Mouse (Mus musculus): Measurements from ENCODE around the gene Prss32.

Gene Prss32

DNA sequence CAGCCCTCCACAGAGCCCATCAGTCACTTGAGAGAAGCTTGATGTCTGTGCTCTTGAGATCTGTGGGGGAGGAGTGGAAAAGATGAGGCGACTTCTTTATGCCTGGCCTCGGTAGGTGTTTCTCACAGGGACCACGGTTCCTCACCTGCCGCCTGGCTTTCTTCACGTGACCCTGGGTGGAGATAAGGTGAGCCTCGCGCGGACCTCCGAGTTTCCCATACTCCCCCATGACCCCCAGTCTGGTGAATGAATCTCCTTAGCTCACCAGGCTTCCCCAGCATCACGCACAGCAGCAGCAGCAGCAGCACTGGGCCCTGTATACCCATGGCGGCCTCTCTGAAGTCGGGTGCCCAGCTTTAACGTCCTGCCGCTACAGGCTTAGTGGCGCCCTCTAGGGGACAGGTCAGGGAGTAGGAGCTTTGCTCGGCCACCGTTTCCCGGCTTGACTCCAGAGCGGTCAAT lies at the start of gene Prss32, which contains the start of gene Prss41:
Prss32 (plus strand) TSS at position 44 of the 462 bp plus-strand sequence.
Prss41 (minus strand) TSS at position 361 of the 462 bp plus-strand sequence.
- peak; percentile 67 for DNase-seq

GRCm38 (mm10) chr17:23795323-23795722 lies 48.3 kb upstream of the Prss32 start:
- DNase-seq: peak; percentile 11

DNA sequence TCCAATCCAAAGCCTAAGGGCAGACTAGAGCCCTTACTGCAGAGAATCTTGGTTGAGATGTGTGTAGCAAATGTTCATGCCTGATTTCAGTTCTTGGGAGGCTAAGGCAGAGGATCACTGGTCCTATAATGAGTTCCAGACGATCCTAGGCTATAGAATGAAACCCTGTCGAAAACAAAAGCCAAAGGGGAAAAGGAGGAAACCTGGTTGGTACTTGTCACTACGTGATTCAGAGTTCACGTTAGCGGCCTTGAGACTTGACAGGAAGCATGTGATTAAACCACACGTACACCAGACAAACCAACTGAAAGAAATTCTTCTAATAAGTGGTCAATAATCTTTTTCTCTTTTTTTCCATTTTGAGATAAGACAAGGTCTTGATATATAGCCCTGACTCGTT lies 46.3 kb upstream of the Prss32 start:
- no peak for DNase-seq

DNA sequence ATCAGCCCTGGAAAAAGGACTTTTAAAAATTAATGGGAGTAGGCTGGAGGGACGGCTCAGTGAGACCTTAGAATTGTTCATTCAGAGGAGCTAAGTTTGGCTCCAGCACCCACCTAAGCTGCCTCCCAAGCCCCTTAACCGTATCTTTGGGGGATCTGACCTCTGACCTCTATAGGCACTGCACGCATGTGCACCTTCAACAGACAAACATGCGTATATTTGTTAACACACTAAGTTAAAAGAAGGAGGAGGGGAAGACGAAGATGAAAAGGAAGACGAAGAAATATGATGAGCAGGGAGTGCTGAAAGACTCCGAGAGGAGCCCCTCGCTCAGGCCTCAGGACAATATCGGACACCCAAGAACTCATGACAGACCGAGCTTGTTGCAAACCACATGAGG lies 42.0 kb upstream of the Prss32 start:
- DNase-seq: peak; percentile 68

DNA sequence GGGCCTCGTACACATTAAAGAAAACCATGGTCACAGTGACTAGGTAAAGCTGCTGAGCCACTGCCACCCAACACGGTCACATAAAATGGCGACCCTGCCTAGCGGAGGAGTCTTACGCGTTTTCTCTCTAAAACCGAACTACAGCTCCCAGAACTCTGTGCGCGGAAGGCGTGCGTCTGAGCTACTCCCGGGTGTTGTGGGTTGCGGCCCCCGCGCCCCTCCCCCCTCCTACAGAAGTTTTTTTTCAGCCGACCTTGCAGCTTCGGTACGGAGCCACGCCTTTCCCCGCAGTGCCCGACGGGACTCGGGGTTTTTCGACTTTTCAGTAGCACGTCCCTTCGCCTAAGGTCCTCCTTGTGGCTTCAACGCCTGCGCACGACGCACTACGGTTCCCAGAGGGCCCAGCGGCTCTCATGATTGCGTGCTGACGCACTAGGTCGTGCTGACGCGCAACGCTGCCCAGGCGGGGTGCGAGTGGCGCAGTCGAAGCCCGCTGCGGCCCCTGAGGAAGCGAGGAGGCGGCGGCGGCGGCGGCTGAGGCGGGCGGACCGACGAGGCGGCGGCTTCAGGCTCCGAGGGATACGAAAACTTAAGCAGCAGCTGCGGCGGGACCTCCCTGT lies 40.8 kb upstream of the Prss32 start:
- peak; percentile 100 for DNase-seq

GRCm38 (mm10) chr17:23803366-23804041 lies 40.2 kb upstream of the Prss32 start:
- DNase-seq: peak; percentile 87

- no peak for DNase-seq
Measured at GRCm38 (mm10) chr17:23804426-23805085, 39.1 kb upstream of the Prss32 start.

- DNase-seq: peak; percentile 68
Measured at GRCm38 (mm10) chr17:23806867-23807266, 36.8 kb upstream of the Prss32 start.

DNA sequence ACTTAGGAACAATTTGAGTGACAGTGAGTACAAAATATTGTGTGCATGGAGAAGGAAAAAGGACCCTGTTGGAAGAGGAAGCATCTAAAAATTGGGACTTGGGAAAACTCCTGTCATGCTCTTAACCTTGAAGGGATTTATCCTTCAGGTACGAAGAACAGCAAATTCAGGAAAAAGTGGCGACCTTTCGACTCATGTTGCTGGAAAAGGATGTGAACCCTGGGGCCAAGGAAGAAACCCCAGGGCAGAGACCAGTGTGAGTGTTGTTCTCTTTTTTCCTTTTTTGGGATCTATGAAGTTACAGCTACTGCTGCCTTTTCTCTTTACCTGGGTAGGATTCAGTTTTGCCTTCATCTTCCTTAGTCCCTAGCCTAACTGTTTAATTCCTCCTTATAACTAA lies 35.7 kb upstream of the Prss32 start:
- DNase-seq: no peak

DNA sequence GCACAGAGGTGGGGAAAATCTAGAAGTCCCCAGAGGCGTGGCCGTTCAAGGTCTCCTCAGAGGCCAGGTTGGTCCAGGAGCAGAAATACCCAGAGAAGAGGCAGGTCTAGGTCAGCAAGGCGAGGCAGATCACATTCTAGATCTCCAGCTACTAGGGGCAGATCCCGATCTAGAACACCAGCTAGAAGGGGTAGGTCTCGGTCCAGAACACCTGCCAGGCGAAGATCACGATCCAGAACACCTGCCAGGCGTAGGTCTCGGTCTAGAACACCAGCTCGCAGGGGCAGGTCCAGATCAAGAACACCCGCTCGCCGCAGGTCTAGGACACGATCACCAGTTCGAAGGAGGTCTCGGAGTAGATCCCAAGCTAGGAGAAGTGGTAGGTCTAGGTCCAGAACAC lies 28.0 kb upstream of the Prss32 start:
- no peak for DNase-seq

DNA sequence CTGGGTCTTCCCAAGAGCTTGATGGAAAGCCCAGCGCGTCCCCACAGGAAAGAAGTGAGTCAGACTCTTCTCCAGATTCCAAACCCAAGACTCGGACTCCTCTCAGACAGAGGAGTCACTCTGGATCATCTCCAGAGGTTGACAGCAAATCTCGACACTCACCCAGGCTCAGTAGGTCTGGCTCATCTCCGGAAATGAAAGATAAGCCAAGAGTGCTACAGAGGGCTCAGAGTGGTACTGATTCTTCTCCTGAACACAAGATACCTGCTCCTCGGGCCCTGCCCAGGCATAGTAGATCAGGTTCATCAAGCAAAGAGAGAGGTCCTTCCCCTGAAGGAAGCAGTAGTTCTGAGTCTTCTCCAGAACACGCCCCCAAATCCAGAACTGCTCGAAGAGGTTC lies 25.1 kb upstream of the Prss32 start:
- no peak for DNase-seq

DNA sequence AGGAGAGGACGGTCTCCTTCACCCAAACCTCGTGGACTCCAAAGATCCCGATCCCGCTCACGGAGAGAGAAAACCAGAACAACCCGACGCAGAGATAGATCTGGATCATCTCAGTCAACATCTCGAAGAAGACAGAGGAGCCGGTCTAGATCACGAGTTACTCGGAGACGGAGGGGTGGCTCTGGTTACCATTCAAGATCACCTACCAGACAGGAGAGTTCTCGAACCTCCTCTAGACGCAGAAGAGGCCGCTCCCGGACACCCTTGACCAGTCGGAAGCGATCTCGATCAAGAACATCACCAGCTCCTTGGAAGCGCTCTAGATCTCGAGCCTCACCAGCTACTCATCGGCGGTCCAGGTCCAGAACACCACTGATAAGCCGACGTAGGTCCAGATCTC lies 24.4 kb upstream of the Prss32 start:
- no peak for DNase-seq

DNA sequence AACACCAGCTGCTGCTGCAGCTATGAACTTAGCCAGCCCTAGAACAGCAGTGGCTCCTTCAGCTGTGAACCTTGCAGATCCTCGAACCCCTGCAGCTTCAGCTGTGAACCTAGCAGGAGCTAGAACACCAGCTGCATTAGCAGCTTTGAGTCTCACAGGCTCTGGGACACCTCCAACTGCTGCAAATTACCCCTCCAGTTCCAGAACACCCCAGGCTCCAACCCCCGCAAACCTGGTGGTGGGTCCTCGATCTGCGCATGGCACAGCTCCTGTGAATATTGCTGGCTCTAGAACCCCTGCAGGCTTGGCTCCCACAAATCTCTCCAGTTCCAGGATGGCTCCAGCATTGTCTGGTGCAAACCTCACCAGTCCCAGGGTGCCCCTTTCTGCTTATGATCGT lies 22.9 kb upstream of the Prss32 start:
- DNase-seq: no peak

- DNase-seq: no peak
Measured at GRCm38 (mm10) chr17:23822094-23822493, 21.6 kb upstream of the Prss32 start.

DNA sequence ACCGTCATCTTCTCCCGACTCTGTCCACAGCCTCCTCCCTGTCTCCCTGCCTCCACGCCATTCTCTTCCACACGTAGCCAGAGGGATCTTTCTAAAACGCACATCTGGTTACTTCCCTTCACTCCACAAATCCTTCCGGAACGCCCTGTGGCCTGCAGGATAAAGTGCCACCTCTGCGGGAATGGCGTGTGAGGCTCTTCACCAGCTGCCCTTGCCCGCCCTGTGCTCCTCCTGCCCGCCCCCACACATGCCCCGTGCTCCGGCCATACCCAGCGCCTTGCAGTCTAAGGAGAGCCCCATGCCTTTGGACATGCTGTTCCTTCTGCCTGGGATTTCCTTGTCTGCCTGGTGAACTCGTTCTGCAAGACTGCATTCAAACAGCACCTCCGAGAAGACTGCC lies 20.6 kb upstream of the Prss32 start:
- DNase-seq: no peak

DNA sequence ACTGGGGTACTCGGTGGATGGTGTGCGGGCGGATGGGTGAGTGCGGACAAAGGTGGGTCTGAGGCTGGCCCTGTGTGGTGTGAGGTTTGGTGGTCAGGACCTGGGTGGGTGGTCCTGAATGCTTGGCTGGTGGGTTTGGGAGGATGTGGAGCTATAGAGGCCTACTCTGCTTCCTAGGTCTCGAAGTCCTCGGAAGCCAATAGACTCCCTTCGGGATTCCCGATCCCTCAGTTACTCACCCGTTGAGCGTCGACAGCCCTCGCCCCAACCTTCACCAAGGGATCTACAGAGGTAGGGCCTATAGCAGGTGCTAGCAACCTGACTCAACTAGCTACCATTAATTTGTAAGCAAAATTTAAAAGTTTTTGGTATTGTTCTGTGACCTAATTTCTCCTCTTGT lies 20.0 kb upstream of the Prss32 start:
- no peak for DNase-seq

GRCm38 (mm10) chr17:23825591-23825990 lies 18.1 kb upstream of the Prss32 start:
- no peak for DNase-seq

DNA sequence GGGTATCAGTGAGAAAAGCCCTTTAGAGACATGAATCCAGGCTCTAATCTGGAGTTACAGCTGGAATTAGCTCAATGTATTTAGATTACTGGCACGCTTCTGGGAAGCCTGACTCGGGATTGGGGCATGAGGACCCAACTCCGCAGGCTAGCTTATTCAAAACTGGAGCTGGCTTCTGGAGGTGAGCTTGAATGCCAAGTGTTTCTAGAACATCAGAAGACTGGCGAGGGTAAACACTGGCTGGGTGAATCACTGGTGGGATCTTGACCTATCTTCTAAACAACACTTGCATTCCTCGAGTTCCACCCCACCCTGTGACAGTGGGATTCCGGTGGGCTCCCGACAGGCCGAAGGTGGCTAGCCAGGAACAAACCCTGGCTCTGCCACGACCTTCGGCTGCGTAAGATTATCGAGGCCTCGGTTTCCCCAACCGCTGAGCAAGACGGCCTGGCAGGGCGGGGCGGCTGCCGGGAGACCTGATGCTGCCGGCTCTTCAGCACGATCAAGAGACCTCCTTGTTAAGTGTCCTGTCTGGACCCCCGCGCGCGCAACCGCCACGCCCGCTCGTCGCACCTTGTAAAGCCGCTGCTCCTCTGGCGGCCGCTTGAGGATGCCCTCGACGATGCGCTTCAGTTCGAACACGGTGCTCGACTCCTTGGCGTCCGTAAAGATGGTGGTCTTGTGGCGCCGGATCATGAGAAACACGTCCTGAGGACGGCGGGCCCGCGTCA lies 15.2 kb upstream of the Prss32 start:
- peak; percentile 80 for DNase-seq

DNA sequence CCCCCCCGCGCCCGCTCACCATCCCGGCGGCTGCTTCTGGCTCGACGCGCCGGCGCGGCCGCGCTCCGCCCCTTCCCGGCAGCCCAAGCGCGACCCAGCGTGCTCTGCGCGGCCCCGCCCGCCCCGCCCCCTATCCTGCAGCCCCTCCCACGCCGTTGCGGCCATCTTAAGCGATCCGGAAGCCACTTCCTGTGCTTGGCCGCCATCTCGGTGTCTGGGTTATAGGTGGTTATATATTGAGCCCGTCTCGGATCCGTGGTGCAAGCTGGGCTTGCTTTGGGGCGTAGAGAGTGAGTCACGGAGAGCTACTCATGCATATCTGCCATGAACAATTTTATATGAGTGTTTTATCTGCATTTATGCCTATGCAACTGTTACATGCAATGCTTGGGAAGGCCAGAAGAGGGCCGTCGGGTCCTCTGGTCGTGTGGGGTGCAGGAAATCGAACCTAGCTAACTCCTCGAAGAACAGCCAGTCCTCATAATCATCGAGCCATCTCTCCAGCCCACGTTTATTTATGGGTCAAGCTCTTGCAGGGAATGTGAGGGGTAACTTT lies 14.5 kb upstream of the Prss32 start, which contains the start of gene Elob:
Elob (minus strand) TSS at position 73 of the 556 bp plus-strand sequence.
- DNase-seq: peak; percentile 87

- no peak for DNase-seq
Measured at GRCm38 (mm10) chr17:23831201-23831600, 12.5 kb upstream of the Prss32 start.

DNA sequence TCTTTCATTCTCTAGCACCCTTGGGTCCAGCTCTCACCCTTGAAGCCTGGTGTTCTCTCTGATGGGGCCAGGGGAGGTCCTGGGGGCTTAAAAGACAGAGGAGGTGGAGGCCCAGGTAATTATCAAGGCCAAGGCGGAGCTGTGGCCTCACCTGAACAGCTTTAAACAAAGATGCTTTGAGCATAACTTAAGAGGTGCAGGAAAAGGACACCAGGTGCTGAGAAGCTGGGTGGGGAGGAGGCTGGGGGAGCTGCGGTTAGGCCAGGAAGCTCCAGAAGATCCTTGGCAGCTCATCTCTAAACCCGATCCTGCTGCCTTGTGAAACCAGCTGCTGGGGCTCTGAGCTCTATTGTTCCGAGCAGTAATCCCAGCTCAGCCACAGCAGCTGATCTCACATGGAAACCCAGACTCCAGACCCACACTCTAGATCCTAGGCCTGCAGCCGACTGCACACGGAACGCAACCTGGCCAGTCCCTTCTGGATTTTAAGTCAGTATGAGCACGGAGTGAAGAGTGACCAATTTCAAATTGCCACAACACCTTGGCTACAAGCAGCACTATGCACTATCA lies 7.6 kb upstream of the Prss32 start, which contains the start of gene Prss33:
Prss33 (minus strand) TSS at position 51 of the 570 bp plus-strand sequence.
- DNase-seq: no peak

DNA sequence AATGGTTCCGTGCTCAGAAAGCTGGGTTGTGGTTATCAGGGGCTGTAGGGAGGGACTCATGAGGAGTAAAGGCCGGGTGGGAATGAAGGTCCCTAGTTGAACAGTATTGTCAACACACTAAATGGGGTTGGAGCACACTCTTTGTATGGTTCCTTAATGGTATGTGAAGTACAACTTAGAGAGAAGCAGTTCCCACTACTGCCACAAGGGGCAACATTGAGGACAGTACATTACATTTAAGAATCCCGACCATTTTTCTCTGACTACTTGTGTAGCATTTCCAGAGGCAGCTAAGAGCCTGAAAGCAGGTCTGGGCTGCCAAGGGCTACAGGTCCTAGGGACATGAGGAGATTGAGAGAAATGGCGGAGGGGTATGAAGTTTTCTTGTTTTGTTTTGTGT lies 2.5 kb upstream of the Prss32 start:
- no peak for DNase-seq

All from cerebellum, adult 9-11 months (tissue).